Mouse (Mus musculus) CH12.LX (cell line): ENCODE measurements around the gene Arf3.

Experiments used
- BHLHE40 ChIP-seq: IDR thresholded peaks from 2 replicates; pipeline ENCODE4 v1.6.1; 2011; ENCODE audit warnings: mild to moderate bottlenecking, low read depth, low read length, improper control_type of control experiment
- CHD2 ChIP-seq: IDR thresholded peaks from 2 replicates; pipeline ENCODE4 v1.6.1; 2011; ENCODE audit warnings: low read length, improper control_type of control experiment
- CTCF ChIP-seq, 2 experiments: IDR thresholded peaks in 1 of 2; conservative IDR thresholded peaks in 1 of 2; 2 replicates each; pipeline ENCODE4 v1.5.1; 2011 to 2012; ENCODE audit warnings: low read depth in 2 of 2, low read length in 2 of 2, improper control_type of control experiment in 1 of 2, inconsistent platforms in 1 of 2, mild to moderate bottlenecking in 1 of 2, moderate library complexity in 1 of 2
- ELF1 ChIP-seq: IDR thresholded peaks from 2 replicates; pipeline ENCODE4 v1.6.1; 2014; ENCODE audit warnings: low read depth, mild to moderate bottlenecking, inconsistent platforms, low read length, improper control_type of control experiment
- EP300 ChIP-seq: IDR thresholded peaks from 2 replicates; pipeline ENCODE4 v1.6.1; 2011; ENCODE audit warnings: low read length, improper control_type of control experiment
- JUN ChIP-seq: IDR thresholded peaks from 2 replicates; pipeline ENCODE4 v1.6.1; 2011; ENCODE audit warnings: low read depth, mild to moderate bottlenecking, low read length, improper control_type of control experiment, moderate library complexity; ENCODE audit not compliant: insufficient read depth
- KAT2A ChIP-seq: IDR thresholded peaks from 2 replicates; pipeline ENCODE4 v1.6.1; 2012; ENCODE audit warnings: low read length, improper control_type of control experiment, inconsistent platforms; ENCODE audit not compliant: insufficient replicate concordance
- MAFK ChIP-seq: IDR thresholded peaks from 2 replicates; pipeline ENCODE4 v1.6.1; 2011; ENCODE audit warnings: low read length, improper control_type of control experiment; ENCODE audit not compliant: insufficient replicate concordance
- POLR2A ChIP-seq: IDR thresholded peaks from 2 replicates; pipeline ENCODE4 v1.6.1; 2011; ENCODE audit warnings: low read depth, mild to moderate bottlenecking, improper control_type of control experiment, low read length
- SIN3A ChIP-seq: IDR thresholded peaks from 2 replicates; pipeline ENCODE4 v1.6.1; 2012; ENCODE audit warnings: low read length, improper control_type of control experiment, inconsistent platforms
- SMC3 ChIP-seq: IDR thresholded peaks from 2 replicates; pipeline ENCODE4 v1.6.1; 2011; ENCODE audit warnings: low read depth, low read length, improper control_type of control experiment
- TCF12 ChIP-seq: IDR thresholded peaks from 2 replicates; pipeline ENCODE4 v1.6.1; 2014; ENCODE audit warnings: low read depth, mild to moderate bottlenecking, inconsistent platforms, low read length, improper control_type of control experiment
- ZMIZ1 ChIP-seq: IDR thresholded peaks from 2 replicates; pipeline ENCODE4 v1.6.1; 2012; ENCODE audit warnings: low read depth, mild to moderate bottlenecking, inconsistent platforms, low read length, improper control_type of control experiment
- ZNF384 ChIP-seq: IDR thresholded peaks from 2 replicates; pipeline ENCODE4 v1.6.1; 2012; ENCODE audit warnings: low read depth, low read length, improper control_type of control experiment, inconsistent platforms

GRCm38 (mm10) chr15:98714230-98714652 is 48.8 kb downstream of the Arf3 start:
- TF ChIP-seq EP300 (no peak), MAFK (no peak), CTCF (conservative IDR thresholded peaks at IDR 0.05 in 1 of 2, IDR thresholded peaks at IDR 0.05 in 1 of 2; ENCODE audit: low read depth in 2 of 2, low read length in 2 of 2) (no peak), ZNF384 (no peak), BHLHE40 (no peak), TCF12 (no peak), SIN3A (no peak), KAT2A (no peak), SMC3 (no peak), ZMIZ1 (no peak), POLR2A (no peak), ELF1 (no peak), CHD2 (no peak), JUN (no peak)
